Mouse (Mus musculus): ENCODE measurements at regions not wholly inside any gene's neighbourhood (a gene's known extent, or its start where the extent isn't known, plus 50 kb on each side); places are given as distances from the start of the nearest gene placed in this dataset.
"Not testable (repeated sequence)": the region's sequence is repeated elsewhere in the genome, so short reads cannot be mapped to it uniquely, and the experiment has no call there.

DNA sequence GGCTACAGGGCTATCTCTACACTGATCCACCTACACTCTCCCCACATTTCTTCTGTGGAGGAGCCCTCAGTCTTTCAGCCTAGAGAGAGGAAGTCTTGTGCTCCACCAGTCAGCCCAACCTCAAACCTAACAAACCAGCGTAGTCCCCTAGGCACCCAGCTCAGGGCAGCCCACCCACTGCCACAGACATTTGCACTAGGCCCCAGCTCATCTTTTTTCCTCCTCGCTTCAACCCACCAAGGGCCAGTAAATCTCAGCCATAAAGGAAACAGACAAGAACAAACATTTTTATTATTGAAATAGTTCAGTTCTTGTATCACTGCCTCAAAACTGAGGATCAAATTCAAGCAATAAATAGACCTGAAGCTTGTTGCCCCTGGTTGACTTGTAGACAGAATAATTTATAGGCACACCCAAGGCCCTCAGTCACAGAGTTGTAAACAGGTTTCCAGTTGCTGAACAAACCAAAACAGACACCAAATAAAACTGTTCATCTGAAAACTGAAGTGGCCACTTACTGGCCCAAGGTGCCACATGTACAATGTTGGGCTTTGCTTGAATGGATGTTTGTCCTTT, 58.0 kb upstream of the Cdyl start:
- no peaks in the 10 kb centered on the region for H3K4me1 ChIP-seq (replicated peaks; ENCODE audit: control insufficient read depth, insufficient read depth, low read length)
- H3K36me3 ChIP-seq (ENCODE audit: control insufficient read depth, insufficient read depth, low read length): no peaks in the 10 kb centered on the region
- H3K27me3 ChIP-seq (ENCODE audit: control insufficient read depth, insufficient read depth, low read length): no peaks in the 10 kb centered on the region
- H3K27ac ChIP-seq (ENCODE audit: control insufficient read depth, insufficient read depth, low read length): no peak overlapping the region
- no peak overlapping the region for H3K4me3 ChIP-seq (ENCODE audit: control insufficient read depth, insufficient read depth, low read length)
- DNase-seq: no peak
- WGBS: 85% methylated on average over 2 of the region's 2 CpGs
- TF ChIP-seq CTCF (IDR thresholded peaks at IDR 0.05; ENCODE audit: borderline replicate concordance, control insufficient read depth, extremely low read depth, insufficient read depth, low read length, poor library complexity): no peak
- no peak for TF ChIP-seq POLR2A (IDR thresholded peaks at IDR 0.05; ENCODE audit: control insufficient read depth, extremely low read depth, insufficient read depth, low read length, poor library complexity)

DNA sequence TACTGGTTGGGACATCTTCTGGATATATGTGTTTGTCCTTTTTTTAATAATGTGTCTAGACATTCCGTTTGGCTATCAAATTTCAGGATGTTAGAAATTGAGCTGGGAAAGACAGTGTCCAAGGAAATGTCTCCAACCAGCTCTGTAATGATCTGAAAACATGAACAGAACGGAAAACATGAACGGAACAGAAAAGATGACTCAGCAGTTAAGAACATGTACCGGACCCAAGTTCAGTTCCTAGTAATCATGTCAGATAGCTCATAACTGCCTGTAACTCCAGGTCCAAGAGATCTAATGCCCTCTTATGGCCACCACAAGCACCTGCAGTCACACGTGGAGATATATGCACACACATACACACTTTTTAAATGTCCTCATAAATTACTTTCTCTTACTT, 56.6 kb upstream of the Cdyl start:
- H3K4me3 ChIP-seq (ENCODE audit: control insufficient read depth, insufficient read depth, low read length): no peak overlapping the region
- no peaks in the 10 kb centered on the region for H3K36me3 ChIP-seq (ENCODE audit: control insufficient read depth, insufficient read depth, low read length)
- no peak overlapping the region for H3K27ac ChIP-seq (ENCODE audit: control insufficient read depth, insufficient read depth, low read length)
- H3K4me1 ChIP-seq (replicated peaks; ENCODE audit: control insufficient read depth, insufficient read depth, low read length): no peaks in the 10 kb centered on the region
- no peaks in the 10 kb centered on the region for H3K27me3 ChIP-seq (ENCODE audit: control insufficient read depth, insufficient read depth, low read length)
- no peak for TF ChIP-seq CTCF (IDR thresholded peaks at IDR 0.05; ENCODE audit: borderline replicate concordance, control insufficient read depth, extremely low read depth, insufficient read depth, low read length, poor library complexity)
- TF ChIP-seq POLR2A (IDR thresholded peaks at IDR 0.05; ENCODE audit: control insufficient read depth, extremely low read depth, insufficient read depth, low read length, poor library complexity): no peak
- WGBS: 99% methylated on average over 5 of the region's 5 CpGs
- no peak for DNase-seq

DNA sequence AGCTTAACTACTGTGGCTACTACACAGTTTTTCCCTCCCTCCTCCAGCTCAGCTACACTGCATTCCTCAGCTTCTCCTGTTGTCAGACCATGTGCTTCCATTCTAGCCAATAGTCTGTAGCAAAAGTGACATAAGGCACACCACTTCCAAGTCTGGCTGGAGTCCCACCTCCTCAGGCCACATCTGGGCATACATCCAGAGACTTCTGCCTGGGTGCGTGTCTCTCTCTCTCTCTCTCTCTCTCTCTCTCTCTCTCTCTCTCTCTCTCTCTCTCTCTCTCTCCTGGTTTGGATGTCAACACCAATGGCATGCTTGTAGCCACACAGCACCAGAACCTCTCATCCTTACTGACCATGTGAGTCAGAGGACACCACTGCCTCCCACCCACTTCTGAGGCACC, 55.6 kb upstream of the Cdyl start:
- H3K4me3 ChIP-seq (ENCODE audit: control insufficient read depth, insufficient read depth, low read length): no peak overlapping the region
- no peak for DNase-seq
- no peak for TF ChIP-seq POLR2A (IDR thresholded peaks at IDR 0.05; ENCODE audit: control insufficient read depth, extremely low read depth, insufficient read depth, low read length, poor library complexity)
- TF ChIP-seq CTCF (IDR thresholded peaks at IDR 0.05; ENCODE audit: borderline replicate concordance, control insufficient read depth, extremely low read depth, insufficient read depth, low read length, poor library complexity): no peak
- 82% methylated on average over 1 of the region's 1 CpGs for WGBS
- H3K27me3 ChIP-seq (ENCODE audit: control insufficient read depth, insufficient read depth, low read length): no peaks in the 10 kb centered on the region
- no peak overlapping the region for H3K27ac ChIP-seq (ENCODE audit: control insufficient read depth, insufficient read depth, low read length)
- no peaks in the 10 kb centered on the region for H3K36me3 ChIP-seq (ENCODE audit: control insufficient read depth, insufficient read depth, low read length)
- no peaks in the 10 kb centered on the region for H3K4me1 ChIP-seq (replicated peaks; ENCODE audit: control insufficient read depth, insufficient read depth, low read length)

DNA sequence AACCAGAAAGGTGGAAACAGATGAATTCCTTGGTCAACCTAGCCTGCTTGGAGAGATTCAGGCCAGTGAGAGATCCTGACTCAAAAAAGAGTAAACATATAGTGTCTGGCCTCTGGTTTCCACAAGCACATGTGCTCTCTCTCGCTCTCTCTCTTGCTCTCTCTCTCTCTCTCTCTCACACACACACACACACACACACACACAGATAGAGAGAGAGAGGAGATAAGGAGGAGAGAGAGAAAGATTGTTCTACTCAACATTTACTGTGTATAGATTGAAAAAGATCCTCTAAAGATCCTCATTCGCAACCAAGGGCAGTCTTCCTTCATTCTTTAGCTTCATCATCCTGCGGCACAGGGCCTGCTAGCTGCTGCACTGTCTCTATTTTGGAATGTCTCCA, 54.9 kb upstream of the Cdyl start:
- Histone ChIP-seq H3K36me3 (ENCODE audit: control insufficient read depth, insufficient read depth, low read length) (no peaks in the 10 kb centered on the region), H3K4me1 (replicated peaks; ENCODE audit: control insufficient read depth, insufficient read depth, low read length) (no peaks in the 10 kb centered on the region), H3K27me3 (ENCODE audit: control insufficient read depth, insufficient read depth, low read length) (no peaks in the 10 kb centered on the region), H3K4me3 (ENCODE audit: control insufficient read depth, insufficient read depth, low read length) (no peak overlapping the region), H3K27ac (ENCODE audit: control insufficient read depth, insufficient read depth, low read length) (no peak overlapping the region)
- no peak for DNase-seq
- TF ChIP-seq POLR2A (IDR thresholded peaks at IDR 0.05; ENCODE audit: control insufficient read depth, extremely low read depth, insufficient read depth, low read length, poor library complexity) (no peak), CTCF (IDR thresholded peaks at IDR 0.05; ENCODE audit: borderline replicate concordance, control insufficient read depth, extremely low read depth, insufficient read depth, low read length, poor library complexity) (no peak)
- WGBS: 95% methylated on average over 3 of the region's 3 CpGs

DNA sequence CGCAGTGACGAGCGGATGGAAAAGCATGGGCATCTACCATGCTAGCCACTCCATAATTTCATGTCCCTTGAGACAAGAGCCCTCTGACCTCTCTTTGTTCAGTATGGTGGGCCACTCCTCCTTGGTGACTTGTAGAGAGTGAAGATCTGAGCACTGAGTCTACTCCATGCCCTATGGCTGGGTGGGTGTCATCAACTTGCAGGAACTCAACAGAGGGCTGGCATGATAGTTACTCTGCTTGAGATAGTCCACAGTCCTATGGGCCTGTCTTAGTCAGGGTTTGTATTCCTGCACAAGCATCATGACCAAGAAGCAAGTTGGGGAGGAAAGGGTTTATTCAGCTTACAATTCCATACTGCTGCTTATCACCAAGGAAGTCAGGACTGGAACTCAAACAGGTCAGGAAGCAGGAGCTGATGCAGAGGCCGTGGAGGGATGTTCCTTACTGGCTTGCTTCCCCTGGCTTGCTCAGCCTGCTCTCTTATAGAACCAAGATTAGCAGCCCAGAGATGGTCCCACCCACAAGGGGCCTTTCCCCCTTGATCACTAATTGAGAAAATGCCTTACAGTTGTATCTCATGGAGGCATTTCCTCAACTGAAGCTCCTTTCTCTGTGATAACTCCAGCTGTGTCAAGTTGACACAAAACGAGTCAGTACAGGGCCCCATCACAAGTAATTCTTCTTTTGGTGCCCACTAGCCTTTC, 52.6 kb upstream of the Cdyl start:
- not testable (repeated sequence) for H3K36me3 ChIP-seq (ENCODE audit: control insufficient read depth, insufficient read depth, low read length); DNase-seq; H3K4me3 ChIP-seq (ENCODE audit: control insufficient read depth, insufficient read depth, low read length); H3K4me1 ChIP-seq (replicated peaks; ENCODE audit: control insufficient read depth, insufficient read depth, low read length); H3K27me3 ChIP-seq (ENCODE audit: control insufficient read depth, insufficient read depth, low read length); H3K27ac ChIP-seq (ENCODE audit: control insufficient read depth, insufficient read depth, low read length)
- 94% methylated on average over 5 of the region's 5 CpGs for WGBS

DNA sequence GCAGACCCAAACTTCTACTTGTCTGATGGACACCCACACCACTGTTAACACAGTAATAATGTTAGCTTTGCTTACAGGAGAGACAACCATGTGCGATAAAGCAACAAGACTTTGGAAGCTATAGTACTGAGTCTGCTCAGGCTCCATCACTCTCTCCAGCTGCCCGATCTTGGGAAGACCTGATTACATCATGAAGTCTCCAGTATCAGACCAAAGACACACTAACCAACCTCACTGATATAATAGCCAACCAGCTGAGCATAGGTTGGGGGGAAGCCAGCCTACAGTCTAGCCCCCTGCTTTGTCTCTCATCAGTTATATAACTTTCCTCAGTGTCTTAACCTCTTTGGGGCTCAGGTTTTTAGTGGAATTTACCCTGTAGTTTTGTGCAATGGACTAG, 51.9 kb upstream of the Cdyl start:
- DNase-seq: no peak
- Histone ChIP-seq H3K27ac (ENCODE audit: control insufficient read depth, insufficient read depth, low read length) (no peak overlapping the region), H3K27me3 (ENCODE audit: control insufficient read depth, insufficient read depth, low read length) (no peaks in the 10 kb centered on the region), H3K4me1 (replicated peaks; ENCODE audit: control insufficient read depth, insufficient read depth, low read length) (no peaks in the 10 kb centered on the region), H3K4me3 (ENCODE audit: control insufficient read depth, insufficient read depth, low read length) (no peak overlapping the region), H3K36me3 (ENCODE audit: control insufficient read depth, insufficient read depth, low read length) (no peaks in the 10 kb centered on the region)
- no peak for TF ChIP-seq POLR2A (IDR thresholded peaks at IDR 0.05; ENCODE audit: control insufficient read depth, extremely low read depth, insufficient read depth, low read length, poor library complexity)
- no peak for TF ChIP-seq CTCF (IDR thresholded peaks at IDR 0.05; ENCODE audit: borderline replicate concordance, control insufficient read depth, extremely low read depth, insufficient read depth, low read length, poor library complexity)
- WGBS: 97% methylated on average over 2 of the region's 2 CpGs

Measured in thymus, adult 2 months (tissue).